Mouse (Mus musculus) hematopoietic multipotent progenitor cell, adult 10-12 weeks (in vitro differentiated cells): ENCODE measurements around the gene Gatad2a. TPM values are rescaled to one million over a fixed set of nuclear protein-coding genes. Genes with fewer than 3 reads are reported as not detected.

Experiments used
- polyA plus RNA-seq: library from polyadenylated mRNA; stranded (reverse); fragments of >175 nt; gene quantifications from 2 replicates; pipeline ENCODE4 v1.2.3, GENCODE M21; 2012; ENCODE audit warnings: low replicate concordance

The Gatad2a gene
- 54.9 and 107 TPM in 2 replicates for polyA plus RNA-seq

DNA sequence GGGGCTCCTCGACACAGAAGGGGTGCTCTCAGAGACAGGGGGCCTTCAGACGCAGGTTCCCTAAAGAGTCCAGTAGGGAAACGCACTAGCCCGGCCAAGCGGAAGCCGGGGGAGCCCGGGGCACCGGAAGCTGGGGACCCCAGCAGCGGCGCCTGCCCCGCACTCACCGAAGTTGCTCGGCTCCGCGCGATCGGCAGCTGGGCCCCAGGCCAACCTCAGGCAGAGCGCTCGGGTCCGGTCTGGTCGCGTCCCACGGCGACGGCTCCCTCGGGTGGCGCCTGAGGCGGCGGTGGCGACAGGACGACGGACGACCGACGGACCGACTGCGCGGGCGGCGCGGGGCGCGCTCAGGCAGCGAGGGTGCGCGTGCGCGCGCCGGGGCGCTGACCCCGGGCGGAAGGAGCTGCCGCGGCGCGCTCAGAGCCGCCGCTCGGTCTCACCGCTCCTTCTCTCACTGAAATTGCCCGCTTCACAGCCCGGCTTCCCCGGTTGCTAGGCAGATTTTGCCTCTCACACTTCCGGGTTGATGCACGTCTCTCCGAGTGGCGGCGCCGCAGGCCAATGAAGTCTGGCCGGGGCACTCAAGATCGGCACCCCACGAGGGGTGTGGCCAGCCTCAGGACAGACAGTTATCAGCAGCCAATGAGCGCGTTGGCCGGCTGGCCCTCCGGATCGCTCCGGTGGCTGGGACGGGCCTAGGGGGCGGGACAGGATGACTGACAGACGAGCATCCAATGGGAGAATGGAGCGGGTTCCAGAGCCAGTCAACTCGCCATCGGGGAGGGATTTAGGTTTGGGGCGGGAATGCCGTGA is at the start of gene Gatad2a:
Gatad2a (minus strand) TSS at position 609 of the 813 bp plus-strand sequence.

DNA sequence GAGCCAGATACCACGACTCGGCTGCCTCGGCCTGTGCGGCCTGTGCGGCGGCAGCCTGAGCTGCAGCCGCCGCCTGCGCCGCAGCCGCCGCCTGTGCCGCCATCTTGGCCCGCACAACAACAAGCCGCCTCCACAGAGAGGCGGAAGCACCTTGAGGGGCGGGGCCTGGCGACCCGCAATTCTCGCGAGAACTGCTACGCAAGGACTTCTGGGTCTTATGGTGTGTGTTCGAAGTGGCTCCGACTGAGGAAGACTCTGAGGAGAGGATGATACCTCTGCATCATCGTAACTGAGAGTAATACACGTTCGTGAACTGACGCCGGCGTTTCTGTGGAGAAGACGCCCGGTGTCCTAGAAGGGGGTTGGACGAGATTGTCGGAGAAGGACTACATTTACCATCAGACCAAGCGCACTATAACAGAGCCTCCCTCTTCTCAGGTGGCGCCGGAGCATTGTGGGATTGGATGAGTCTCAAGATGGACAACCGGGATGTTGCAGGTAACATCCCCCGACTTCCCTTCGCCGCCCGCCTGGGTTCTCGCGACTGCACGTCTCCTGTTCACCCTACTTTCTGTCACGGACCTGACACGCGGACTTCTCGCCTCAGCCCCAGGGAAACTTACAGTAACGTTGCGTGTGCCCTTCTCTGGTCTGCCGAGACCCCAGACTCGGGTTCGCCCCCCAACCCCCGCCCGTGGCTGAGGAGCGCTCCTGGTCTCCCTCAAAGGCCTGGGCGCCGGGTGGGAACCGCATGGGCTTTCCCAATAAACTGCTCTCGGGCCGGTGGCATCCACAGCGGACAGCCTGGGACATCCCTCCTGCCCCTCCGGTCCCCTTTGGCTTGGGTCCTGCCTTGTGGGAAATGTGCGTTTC is 46.6 kb upstream of the Gatad2a start, which contains the start of the genes Mau2 and Sugp1:
Mau2 (minus strand) TSS at position 152 of the 873 bp plus-strand sequence.
Sugp1 (plus strand) TSS at position 231 of the 873 bp plus-strand sequence.

DNA sequence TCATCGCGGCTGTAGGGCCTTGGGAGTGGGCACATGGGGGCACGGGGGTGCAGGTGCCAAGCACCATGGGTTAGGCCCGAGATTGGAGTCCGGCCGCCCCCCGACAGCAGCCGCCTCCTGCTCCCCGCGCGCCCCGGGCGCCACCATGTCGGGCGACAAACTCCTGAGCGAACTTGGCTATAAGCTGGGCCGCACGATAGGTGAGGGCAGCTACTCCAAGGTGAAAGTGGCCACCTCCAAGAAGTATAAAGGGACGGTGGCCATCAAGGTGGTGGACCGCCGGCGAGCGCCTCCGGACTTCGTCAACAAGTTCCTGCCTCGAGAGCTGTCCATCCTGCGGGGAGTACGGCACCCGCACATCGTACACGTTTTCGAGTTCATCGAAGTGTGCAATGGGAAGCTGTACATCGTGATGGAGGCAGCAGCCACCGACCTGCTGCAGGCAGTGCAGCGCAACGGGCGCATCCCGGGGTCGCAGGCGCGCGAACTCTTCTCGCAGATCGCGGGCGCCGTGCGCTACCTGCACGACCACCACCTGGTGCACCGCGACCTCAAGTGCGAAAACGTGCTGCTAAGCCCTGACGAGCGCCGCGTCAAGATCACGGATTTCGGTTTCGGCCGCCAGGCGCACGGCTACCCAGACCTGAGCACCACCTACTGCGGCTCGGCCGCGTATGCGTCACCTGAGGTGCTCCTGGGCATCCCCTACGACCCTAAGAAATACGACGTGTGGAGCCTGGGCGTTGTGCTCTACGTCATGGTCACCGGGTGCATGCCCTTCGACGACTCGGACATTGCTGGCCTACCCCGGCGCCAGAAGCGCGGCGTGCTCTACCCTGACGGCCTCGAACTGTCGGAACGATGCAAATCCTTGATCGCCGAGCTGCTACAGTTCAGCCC is 93.8 kb downstream of the Gatad2a start, which contains the start of the genes Tssk6, Ndufa13 and Yjefn3:
Tssk6 (plus strand) TSS at position 22 of the 900 bp plus-strand sequence.
Ndufa13 (minus strand) TSS at position 396 of the 900 bp plus-strand sequence.
Yjefn3 (minus strand) TSS at position 550 of the 900 bp plus-strand sequence.

DNA sequence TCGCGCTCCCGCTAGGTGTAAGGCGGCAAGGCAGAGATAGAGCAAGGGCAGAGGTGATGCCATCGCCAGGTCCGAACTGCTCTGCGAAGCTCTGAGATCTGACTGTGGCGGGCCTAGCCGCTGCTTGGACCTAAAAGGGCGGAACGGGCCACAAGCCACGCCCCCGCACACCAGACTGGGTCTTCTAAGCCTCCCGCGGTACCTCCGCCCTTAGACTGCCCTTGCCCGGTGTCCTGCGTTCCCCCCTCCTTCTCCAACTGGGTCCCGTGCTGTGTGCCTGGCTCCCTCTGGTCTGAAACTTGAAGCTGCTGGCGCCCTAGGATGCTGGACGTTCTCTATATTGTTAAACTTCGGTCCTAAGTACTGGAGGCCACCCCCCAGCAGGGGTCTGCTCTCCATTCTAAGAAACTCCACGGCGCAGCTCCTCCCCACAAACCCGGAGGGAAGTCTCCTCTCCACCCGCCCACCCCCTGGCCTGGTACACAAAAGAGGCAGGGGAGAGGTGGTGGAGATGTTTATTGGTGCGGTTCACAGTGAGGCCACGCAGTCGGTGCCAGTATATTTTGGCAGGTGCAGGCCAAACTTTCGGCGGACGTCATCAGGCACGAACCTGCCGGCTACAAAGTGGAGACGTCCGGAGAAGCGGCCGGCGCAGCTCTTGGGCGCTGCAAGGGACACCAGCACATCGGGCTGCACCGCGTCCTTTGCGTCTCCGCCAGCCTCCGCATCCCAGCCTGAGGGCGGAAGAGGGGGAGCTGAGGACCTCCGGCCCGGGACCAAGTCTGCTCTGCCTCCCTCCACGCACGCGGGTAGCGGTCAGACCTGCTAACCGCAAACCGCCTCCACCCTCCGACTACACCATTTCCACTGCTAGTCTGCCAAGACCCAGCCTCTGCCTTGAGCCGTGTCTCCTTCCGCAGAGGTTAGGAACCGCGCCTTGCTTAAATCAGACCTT is 108.6 kb downstream of the Gatad2a start, which contains the start of gene Cilp2:
Cilp2 (minus strand) TSS at position 399 of the 955 bp plus-strand sequence.

Other genes with a start within 250 kb of the Gatad2a start
- 1.7 and 3.7 TPM in 2 replicates for gene Zfp963, start 246.4 kb downstream of the Gatad2a start, polyA plus RNA-seq
- gene Gm20422, start 221.5 kb downstream of the Gatad2a start, polyA plus RNA-seq, result 2.1 TPM in 1 of 2 replicates, not detected in the other
- 50.8 and 66.2 TPM in 2 replicates for gene Atp13a1, start 205.2 kb downstream of the Gatad2a start, polyA plus RNA-seq
- gene Zfp866, start 205.2 kb downstream of the Gatad2a start, polyA plus RNA-seq, result 1.6 and 4.7 TPM in 2 replicates
- gene Gmip, start 187.7 kb downstream of the Gatad2a start, polyA plus RNA-seq, result 177 and 206 TPM in 2 replicates
- 0.81 and 0.94 TPM in 2 replicates for gene Lpar2, start 174.0 kb downstream of the Gatad2a start, polyA plus RNA-seq
- gene Pbx4, start 163.9 kb downstream of the Gatad2a start, polyA plus RNA-seq, result 2.1 TPM in 2 replicates
- gene Cilp2, start 108.7 kb downstream of the Gatad2a start, polyA plus RNA-seq, result 0.24 and 0.53 TPM in 2 replicates
- gene Tssk6, start 94.2 kb downstream of the Gatad2a start, polyA plus RNA-seq, result 1.00 and 2.1 TPM in 2 replicates
- 95.4 and 115 TPM in 2 replicates for gene Ndufa13, start 93.8 kb downstream of the Gatad2a start, polyA plus RNA-seq
- 0.81 and 2.5 TPM in 2 replicates for gene Yjefn3, start 93.7 kb downstream of the Gatad2a start, polyA plus RNA-seq
- gene Mau2, start 46.4 kb upstream of the Gatad2a start, polyA plus RNA-seq, result 60.9 and 149 TPM in 2 replicates
- gene Sugp1, start 46.4 kb upstream of the Gatad2a start, polyA plus RNA-seq, result 38.1 and 63.8 TPM in 2 replicates
- 0.69 and 0.95 TPM in 2 replicates for gene Tm6sf2, start 76.5 kb upstream of the Gatad2a start, polyA plus RNA-seq
- gene Hapln4, start 87.1 kb upstream of the Gatad2a start, polyA plus RNA-seq, result 0.03 and 0.07 TPM in 2 replicates
- 0.13 and 0.22 TPM in 2 replicates for gene Ncan, start 124.5 kb upstream of the Gatad2a start, polyA plus RNA-seq
- 6.3 and 14.2 TPM in 2 replicates for gene Nr2c2ap, start 134.9 kb upstream of the Gatad2a start, polyA plus RNA-seq
- 6.1 and 18.1 TPM in 2 replicates for gene Rfxank, start 142.8 kb upstream of the Gatad2a start, polyA plus RNA-seq
- 8.0 and 46.2 TPM in 2 replicates for gene Borcs8, start 143.1 kb upstream of the Gatad2a start, polyA plus RNA-seq
- 8.0 and 22.3 TPM in 2 replicates for gene Mef2b, start 143.3 kb upstream of the Gatad2a start, polyA plus RNA-seq
- 104 and 138 TPM in 2 replicates for gene Tmem161a, start 176.0 kb upstream of the Gatad2a start, polyA plus RNA-seq
- 10.1 and 12.4 TPM in 2 replicates for gene Slc25a42, start 215.9 kb upstream of the Gatad2a start, polyA plus RNA-seq
- gene Sugp2, start 237.8 kb upstream of the Gatad2a start, polyA plus RNA-seq, result 40.6 and 92.2 TPM in 2 replicates
- gene Armc6, start 238.1 kb upstream of the Gatad2a start, polyA plus RNA-seq, result 8.9 and 12.0 TPM in 2 replicates